Mouse (Mus musculus): ENCODE measurements around the gene Amy2a3. TPM values are rescaled to one million over a fixed set of nuclear protein-coding genes. Genes with fewer than 3 reads are reported as not detected.

Gene Amy2a3
- polyA plus RNA-seq (2012; rRNA removed) = 0.09 TPM in 1 of 2 replicates, not detected in the other

DNA sequence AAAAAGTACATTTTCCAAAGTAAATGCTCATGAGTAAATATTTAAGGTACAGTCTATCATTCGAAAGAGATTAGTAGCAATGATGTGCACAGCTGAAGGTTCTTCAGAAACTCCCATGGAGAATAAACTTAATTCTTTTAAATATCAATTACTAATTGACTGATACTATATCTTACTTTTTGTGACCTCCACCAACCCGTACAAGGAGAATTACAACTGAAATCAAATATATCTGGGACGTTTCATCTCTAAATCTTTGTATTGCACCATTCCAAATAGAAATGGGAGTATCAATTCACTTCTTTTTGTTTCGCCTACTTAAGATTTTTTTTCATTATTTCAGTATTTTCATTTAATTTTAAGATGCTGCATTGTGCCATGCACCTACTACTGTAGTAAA is at the start of gene Amy2a3:
Gene Amy2a3 (minus strand): TSS at position 101 of the 400 bp plus-strand sequence.

DNA sequence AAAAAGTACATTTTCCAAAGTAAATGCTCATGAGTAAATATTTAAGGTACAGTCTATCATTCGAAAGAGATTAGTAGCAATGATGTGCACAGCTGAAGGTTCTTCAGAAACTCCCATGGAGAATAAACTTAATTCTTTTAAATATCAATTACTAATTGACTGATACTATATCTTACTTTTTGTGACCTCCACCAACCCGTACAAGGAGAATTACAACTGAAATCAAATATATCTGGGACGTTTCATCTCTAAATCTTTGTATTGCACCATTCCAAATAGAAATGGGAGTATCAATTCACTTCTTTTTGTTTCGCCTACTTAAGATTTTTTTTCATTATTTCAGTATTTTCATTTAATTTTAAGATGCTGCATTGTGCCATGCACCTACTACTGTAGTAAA is 32.7 kb upstream of the Amy2a3 start, which contains the start of gene Amy2a2:
Gene Amy2a2 (minus strand): TSS at position 101 of the 400 bp plus-strand sequence.

DNA sequence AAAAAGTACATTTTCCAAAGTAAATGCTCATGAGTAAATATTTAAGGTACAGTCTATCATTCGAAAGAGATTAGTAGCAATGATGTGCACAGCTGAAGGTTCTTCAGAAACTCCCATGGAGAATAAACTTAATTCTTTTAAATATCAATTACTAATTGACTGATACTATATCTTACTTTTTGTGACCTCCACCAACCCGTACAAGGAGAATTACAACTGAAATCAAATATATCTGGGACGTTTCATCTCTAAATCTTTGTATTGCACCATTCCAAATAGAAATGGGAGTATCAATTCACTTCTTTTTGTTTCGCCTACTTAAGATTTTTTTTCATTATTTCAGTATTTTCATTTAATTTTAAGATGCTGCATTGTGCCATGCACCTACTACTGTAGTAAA is 32.5 kb downstream of the Amy2a3 start, which contains the start of gene Amy2a4:
Gene Amy2a4 (minus strand): TSS at position 101 of the 400 bp plus-strand sequence.

Other genes with a start within 250 kb of the Amy2a3 start
- not detected in 2 replicates for gene Amy2a5, start 65.2 kb downstream of the Amy2a3 start, polyA plus RNA-seq (2012; rRNA removed)
- 0.09 TPM in 1 of 2 replicates, not detected in the other for gene Amy2a4, start 32.6 kb downstream of the Amy2a3 start, polyA plus RNA-seq (2012; rRNA removed)
- gene Amy2a2, start 32.6 kb upstream of the Amy2a3 start, polyA plus RNA-seq (2012; rRNA removed) = 0.09 TPM in 1 of 2 replicates, not detected in the other
- gene Amy2a1, start 208.4 kb upstream of the Amy2a3 start, polyA plus RNA-seq (2012; rRNA removed) = not detected in 2 replicates

Data from ovary, adult 2 months (tissue).